Mouse (Mus musculus) urinary bladder, postnatal 25 days (tissue): ENCODE measurements at regions not wholly inside any gene's neighbourhood (a gene's known extent, or its start where the extent isn't known, plus 50 kb on each side); places are given as distances from the start of the nearest gene placed in this dataset.

Source experiments
- DNase-seq: peaks from one replicate; pipeline ENCODE4 v3.0.0; 2022; ENCODE audit warnings: low spot score

GRCm38 (mm10) chr3:41296152-41296809 is 213.4 kb upstream of the Pgrmc2 start:
- DNase-seq: no peak

- DNase-seq: no peak
Observed at GRCm38 (mm10) chr3:41295150-41295549, 212.3 kb upstream of the Pgrmc2 start.

- DNase-seq: no peak
Observed at GRCm38 (mm10) chr3:41290535-41291307, 207.9 kb upstream of the Pgrmc2 start.

GRCm38 (mm10) chr3:41288735-41289134 is 205.9 kb upstream of the Pgrmc2 start:
- DNase-seq: no peak

- no peak for DNase-seq
Observed at GRCm38 (mm10) chr3:41288066-41288465, 205.2 kb upstream of the Pgrmc2 start.

- DNase-seq: no peak
Observed at GRCm38 (mm10) chr3:41285336-41285735, 202.5 kb upstream of the Pgrmc2 start.

GRCm38 (mm10) chr3:41284897-41285296 is 202.1 kb upstream of the Pgrmc2 start:
- peak; percentile 21 for DNase-seq

- no peak for DNase-seq
Observed at GRCm38 (mm10) chr3:41282431-41283037, 199.7 kb upstream of the Pgrmc2 start.

- DNase-seq: no peak
Observed at GRCm38 (mm10) chr3:41276096-41276495, 193.2 kb upstream of the Pgrmc2 start.

- no peak for DNase-seq
Observed at GRCm38 (mm10) chr3:41268516-41268915, 185.7 kb upstream of the Pgrmc2 start.

GRCm38 (mm10) chr3:41266216-41266615 is 183.4 kb upstream of the Pgrmc2 start:
- no peak for DNase-seq

- DNase-seq: no peak
Observed at GRCm38 (mm10) chr3:41265399-41265798, 182.6 kb upstream of the Pgrmc2 start.

GRCm38 (mm10) chr3:41258291-41258690 is 175.4 kb upstream of the Pgrmc2 start:
- no peak for DNase-seq

- no peak for DNase-seq
Observed at GRCm38 (mm10) chr3:41244960-41245359, 162.1 kb upstream of the Pgrmc2 start.

GRCm38 (mm10) chr3:41241856-41242552 is 159.2 kb upstream of the Pgrmc2 start:
- no peak for DNase-seq

GRCm38 (mm10) chr3:41239801-41240200 is 157.0 kb upstream of the Pgrmc2 start:
- DNase-seq: no peak

GRCm38 (mm10) chr3:41239246-41239645 is 156.4 kb upstream of the Pgrmc2 start:
- DNase-seq: no peak

- no peak for DNase-seq
Observed at GRCm38 (mm10) chr3:41238046-41238445, 155.2 kb upstream of the Pgrmc2 start.

- DNase-seq: no peak
Observed at GRCm38 (mm10) chr3:41235610-41236009, 152.8 kb upstream of the Pgrmc2 start.

GRCm38 (mm10) chr3:41234994-41235393 is 152.1 kb upstream of the Pgrmc2 start:
- DNase-seq: no peak

- DNase-seq: no peak
Observed at GRCm38 (mm10) chr3:41234191-41234590, 151.3 kb upstream of the Pgrmc2 start.

GRCm38 (mm10) chr3:41233439-41233838 is 150.6 kb upstream of the Pgrmc2 start:
- no peak for DNase-seq

GRCm38 (mm10) chr3:41230961-41231377 is 148.1 kb upstream of the Pgrmc2 start:
- no peak for DNase-seq
